Comparison of ENCODE assay signal across 16 mouse cellular contexts in genomic region chr13:58212530-58212929, GRCm38 (mm10).
"Had no signal": no experiment of that assay in that cellular context is flagged by ENCODE, and none has a peak within 500 bp of the region (broad histone marks: within the 10 kb centered on the region; RNA-seq: fewer than 3 reads in every experiment).

No protein-coding gene starts in this region.

- DNase-seq: retina, postnatal 1 day; right cerebral cortex, adult 18-20 months; right cerebral cortex, postnatal 14 days; right cerebral cortex, postnatal 25 days; right cerebral cortex, postnatal 4 days; spleen, adult 18-20 months; thymus, adult 18-20 months; thymus, adult 2 months; thymus, postnatal 14 days; thymus, postnatal 25 days; thymus, postnatal 36 days; thymus, postnatal 4 days had no signal

- H3K4me3 ChIP-seq: neural tube, embryonic 13.5 days; neural tube, embryonic 15.5 days; stomach, embryonic 15.5 days had no signal

- H3K36me3 ChIP-seq: neural tube, embryonic 13.5 days; neural tube, embryonic 15.5 days; stomach, embryonic 15.5 days had no signal

- H3K9me3 ChIP-seq: neural tube, embryonic 13.5 days; neural tube, embryonic 15.5 days; stomach, embryonic 15.5 days had no signal

- H3K27ac ChIP-seq: neural tube, embryonic 13.5 days; neural tube, embryonic 15.5 days; stomach, embryonic 15.5 days; stomach, postnatal 0 days had no signal

- H3K27me3 ChIP-seq: neural tube, embryonic 13.5 days; neural tube, embryonic 15.5 days; stomach, embryonic 15.5 days had no signal

- H3K9ac ChIP-seq: neural tube, embryonic 15.5 days; stomach, embryonic 15.5 days had no signal
